ENCODE assay signal across 11 mouse cellular contexts in genomic region chr19:47511958-47512357, GRCm38 (mm10). TPM values are rescaled to one million over a fixed set of nuclear protein-coding genes. Genes with fewer than 3 reads are reported as not detected.
DNase-seq lines count a peak whose midpoint lies in the region; ATAC-seq lines count a peak whose summit lies in the region.
"Had no signal": no experiment of that assay in that cellular context is flagged by ENCODE, and none has a peak within 500 bp of the region (broad histone marks: within the 10 kb centered on the region; RNA-seq: fewer than 3 reads in every experiment).

No protein-coding gene starts in this region.

- peak; percentile 41 to 56 for DNase-seq in heart, adult 18-20 months
- no peak for DNase-seq in heart, postnatal 25 days (ENCODE audit: low spot score)
- DNase-seq in 416B (ENCODE audit: low read depth): peak; percentile 60
- DNase-seq in lung, postnatal 10 days: peak; percentile 71
- DNase-seq in embryo, embryonic 9.5 days (ENCODE audit: extremely low spot score): no peak
- DNase-seq in adipocyte (ENCODE audit: low spot score): no peak
- DNase-seq in urinary bladder, postnatal 14 days (ENCODE audit: low spot score): no peak
- DNase-seq: cerebellum, adult 9-11 months had no signal

- peaks cover 3% of the 10 kb centered on the region; the same call in 1 of the 2 replicates for H3K36me3 ChIP-seq in intestine, embryonic 15.5 days

- 73% methylated on average over 6 of the region's 6 CpGs for WGBS in intestine, embryonic 15.5 days

- H3K4me2 ChIP-seq in intestine, embryonic 15.5 days (replicated peaks): no peak overlapping the region

- no peak overlapping the region for H3K4me3 ChIP-seq in intestine, embryonic 15.5 days (replicated peaks)

- H3K27ac ChIP-seq in intestine, embryonic 15.5 days: 0 out of 2 replicates have a peak overlapping the region, but pooled peaks have one; percentile 75
- H3K27ac ChIP-seq: liver, embryonic 14.5 days had no signal

- ATAC-seq in intestine, embryonic 15.5 days: no peak

- H3K9me3 ChIP-seq in intestine, embryonic 15.5 days: no peaks in the 10 kb centered on the region

- H3K27me3 ChIP-seq in intestine, embryonic 15.5 days (replicated peaks): no peaks in the 10 kb centered on the region
- H3K27me3 ChIP-seq: CH12.LX had no signal

- intact Hi-C loops in heart, postnatal 25 days (cut with DNase I): loop anchor here (2.0 kb wide), 1 partner anchor 69 kb away; no protein-coding TSS in a partner anchor

- peaks cover 36% of the 10 kb centered on the region for H3K4me1 ChIP-seq in intestine, embryonic 15.5 days (replicated peaks)

- H3K9ac ChIP-seq in intestine, embryonic 15.5 days: no peak overlapping the region
- H3K9ac ChIP-seq: liver, embryonic 14.5 days had no signal

RNA-seq across cellular contexts. Expression of gene Stn1, which starts 25.3 kb away (rescaled TPM):
- 10 to 100 TPM; 17.2 to 17.3 TPM for total RNA-seq in heart, adult 18-20 months (2021)
- 10 to 100 TPM; 17.8 to 18.9 TPM for total RNA-seq in heart, postnatal 25 days (2021)
- polyA plus RNA-seq in intestine, embryonic 15.5 days (2015; fragmentation: Nextera tagmentation; extraction: Ambion mirVana): 43.8 and 44.8 TPM in 2 replicates

RNA-seq across cellular contexts. Expression of gene Sh3pxd2a, which starts 47.8 kb away (rescaled TPM):
- 10 to 100 TPM; 45.5 to 48.7 TPM for total RNA-seq in heart, adult 18-20 months (2021)
- total RNA-seq in heart, postnatal 25 days (2021): 10 to 100 TPM; 63.5 to 63.6 TPM
- polyA plus RNA-seq in intestine, embryonic 15.5 days (2015; fragmentation: Nextera tagmentation; extraction: Ambion mirVana): 4.8 and 5.0 TPM in 2 replicates

Comparison
In these comparisons a context has a peak if more than half of its experiments do, and no peak if none do; other contexts are left out.
1. DNase-seq: peak in heart, adult 18-20 months (2 of 2), 416B (single experiment) and lung, postnatal 10 days (single experiment); none in heart, postnatal 25 days (single experiment), embryo, embryonic 9.5 days (single experiment), adipocyte (single experiment) and urinary bladder, postnatal 14 days (single experiment).